8 mouse cellular contexts compared by ENCODE assay signal in genomic region chr1:154032669-154033099, GRCm38 (mm10).
A peak's percentile ranks its signal among the peaks of the same experiment; 100 is the strongest.
DNase-seq lines count a peak whose midpoint lies in the region; ATAC-seq lines count a peak whose summit lies in the region.

No protein-coding gene starts in this region.

- no peak overlapping the region for H3K4me2 ChIP-seq in forebrain, embryonic 11.5 days (ENCODE audit: low read depth, low read length, severe bottlenecking)
- H3K4me2 ChIP-seq in heart, embryonic 15.5 days, result peak overlapping the region; percentile 63
- peak overlapping the region; percentile 59 for H3K4me2 ChIP-seq in liver, embryonic 13.5 days

- no peak overlapping the region for H3K9ac ChIP-seq in forebrain, embryonic 11.5 days (ENCODE audit: low read length)
- H3K9ac ChIP-seq in heart, embryonic 15.5 days, result no peak overlapping the region
- H3K9ac ChIP-seq in liver, embryonic 13.5 days, result peak overlapping the region; percentile 56

- H3K4me1 ChIP-seq in forebrain, embryonic 11.5 days (replicated peaks; ENCODE audit: control insufficient read depth, insufficient read depth, low read length), result 0 out of 2 replicates have a peak, but pooled peaks cover 4% of the 10 kb centered on the region
- H3K4me1 ChIP-seq in heart, embryonic 15.5 days (replicated peaks), result peaks cover 14% of the 10 kb centered on the region
- H3K4me1 ChIP-seq in liver, embryonic 13.5 days (replicated peaks), result peaks cover 61% of the 10 kb centered on the region

- H3K27me3 ChIP-seq in forebrain, embryonic 11.5 days (ENCODE audit: control insufficient read depth, insufficient read depth, low read length), result no peaks in the 10 kb centered on the region
- no peaks in the 10 kb centered on the region for H3K27me3 ChIP-seq in heart, embryonic 15.5 days
- no peaks in the 10 kb centered on the region for H3K27me3 ChIP-seq in liver, embryonic 13.5 days

- H3K27ac ChIP-seq in forebrain, embryonic 11.5 days (ENCODE audit: low read depth, low read length), result no peak overlapping the region
- H3K27ac ChIP-seq in heart, embryonic 15.5 days, result no peak overlapping the region
- H3K27ac ChIP-seq in liver, embryonic 13.5 days, result peak overlapping the region; percentile 84

- H3K9me3 ChIP-seq in forebrain, embryonic 11.5 days (ENCODE audit: control insufficient read depth, low read length), result no peaks in the 10 kb centered on the region
- H3K9me3 ChIP-seq in heart, embryonic 15.5 days (replicated peaks), result no peaks in the 10 kb centered on the region
- H3K9me3 ChIP-seq in liver, embryonic 13.5 days (replicated peaks), result no peaks in the 10 kb centered on the region

- no peaks in the 10 kb centered on the region for H3K36me3 ChIP-seq in forebrain, embryonic 11.5 days (ENCODE audit: control insufficient read depth, insufficient read depth, low read length)
- H3K36me3 ChIP-seq in heart, embryonic 15.5 days, result no peaks in the 10 kb centered on the region
- H3K36me3 ChIP-seq in liver, embryonic 13.5 days, result no peaks in the 10 kb centered on the region

- WGBS in forebrain, embryonic 11.5 days, result 21% methylated on average over 14 of the region's 14 CpGs
- WGBS in heart, embryonic 15.5 days, result 10% methylated on average over 14 of the region's 14 CpGs
- WGBS in liver, embryonic 13.5 days (ENCODE audit: insufficient replicate concordance), result 6% methylated on average over 14 of the region's 14 CpGs

- no peak overlapping the region for H3K4me3 ChIP-seq in forebrain, embryonic 11.5 days (ENCODE audit: low read depth, low read length)
- H3K4me3 ChIP-seq in heart, embryonic 15.5 days, result peak overlapping the region; percentile 33
- H3K4me3 ChIP-seq in liver, embryonic 13.5 days (replicated peaks), result peak overlapping the region; percentile 32

- peak; percentile 7 for DNase-seq in CD4-positive helper T cell, adult 2 months (ENCODE audit: low read depth, low spot score)
- peak; percentile 42 for DNase-seq in c-Kit-positive CD71-negative TER-119-negative erythroid progenitor cells, embryonic 14.5 days (ENCODE audit: low read depth)
- DNase-seq in forebrain, embryonic 11.5 days (ENCODE audit: low spot score), result peak; percentile 76
- peak; percentile 78 to 91 for DNase-seq in kidney, postnatal 36 days
- DNase-seq in liver, embryonic 13.5 days, result peak; percentile 71
- DNase-seq in ovary, adult 18-20 months (ENCODE audit: low spot score), result peak; percentile 64
- DNase-seq in thymus, adult 18-20 months, result peak; percentile 3 to 6

- peak; percentile 55 for ATAC-seq in forebrain, embryonic 11.5 days (replicated peaks; ENCODE audit: low FRiP score)
- 0 out of 2 replicates have a peak, but pooled peaks have one; percentile 13 for ATAC-seq in heart, embryonic 15.5 days (replicated peaks; ENCODE audit: insufficient number of reproducible peaks, insufficient read depth, low FRiP score, low read depth)
- ATAC-seq in liver, embryonic 13.5 days (ENCODE audit: low read depth), result peak; percentile 6; the same call in 1 of the 2 replicates

Comparison
In these comparisons a context has a peak if more than half of its experiments do, and no peak if none do; other contexts are left out.
1. DNase-seq: peak in every context shown above with its lines; median percentile 84 in kidney, postnatal 36 days; 76 in forebrain, embryonic 11.5 days; 71 in liver, embryonic 13.5 days; 64 in ovary, adult 18-20 months; 42 in c-Kit-positive CD71-negative TER-119-negative erythroid progenitor cells, embryonic 14.5 days; 7 in CD4-positive helper T cell, adult 2 months; 4 in thymus, adult 18-20 months.